Mouse (Mus musculus) neural tube, embryonic 15.5 days (tissue): Measurements from ENCODE around the gene Jph4. TPM values are rescaled to one million over a fixed set of nuclear protein-coding genes. Genes with fewer than 3 reads are reported as not detected.
A peak's percentile ranks its signal among the peaks of the same experiment; 100 is the strongest.

Source experiments
- ATAC-seq: fragments of 200-750 bp; cut with Nextera tagmentation; 2 replicates; pipeline ENCODE4 v1.8.0; 2017; ENCODE audit warnings: mild to moderate bottlenecking, moderate TSS enrichment, moderate library complexity; ENCODE audit not compliant: low FRiP score
- H3K27ac ChIP-seq: fragments of 300-500 bp; sonication (generic); replicated peaks from 2 replicates; pipeline ENCODE4 v1.5.1; 2015; ENCODE audit warnings: mild to moderate bottlenecking, inconsistent platforms
- H3K27me3 ChIP-seq: fragments of 300-500 bp; sonication (generic); replicated peaks from 2 replicates; pipeline ENCODE4 v1.6.1; 2015; ENCODE audit warnings: inconsistent platforms
- H3K36me3 ChIP-seq: fragments of 300-500 bp; sonication (generic); 2 replicates; pipeline ENCODE4 v1.6.1; 2015; ENCODE audit warnings: inconsistent platforms
- H3K4me1 ChIP-seq: fragments of 300-500 bp; sonication (generic); 2 replicates; pipeline ENCODE4 v1.6.1; 2015; ENCODE audit warnings: inconsistent platforms
- H3K4me2 ChIP-seq: fragments of 300-500 bp; sonication (generic); 2 replicates; pipeline ENCODE4 v1.6.1; 2015; ENCODE audit warnings: inconsistent platforms, mild to moderate bottlenecking, moderate library complexity
- H3K4me3 ChIP-seq: fragments of 300-500 bp; sonication (generic); replicated peaks from 2 replicates; pipeline ENCODE4 v1.5.1; 2015; ENCODE audit warnings: mild to moderate bottlenecking, inconsistent platforms
- H3K9ac ChIP-seq: fragments of 300-500 bp; sonication (generic); replicated peaks from 2 replicates; pipeline ENCODE4 v1.6.1; 2015; ENCODE audit warnings: mild to moderate bottlenecking, inconsistent platforms
- H3K9me3 ChIP-seq: fragments of 300-500 bp; sonication (generic); replicated peaks from 2 replicates; pipeline ENCODE4 v1.6.1; 2016; ENCODE audit warnings: inconsistent platforms
- WGBS: fragments of 180-500 bp; shearing (Covaris S2); methylation state at CpG from one replicate; pipeline ENCODE4 v1.1.7; 2015; ENCODE audit warnings: mixed read lengths; 5-methylcytosine and 5-hydroxymethylcytosine counted together
- polyA plus RNA-seq: library from polyadenylated mRNA; unstranded; fragments of >200 nt; fragmentation: Nextera tagmentation; extraction: Ambion mirVana; gene quantifications from 2 replicates; pipeline ENCODE4 v1.2.1, GENCODE M21; 2015

Jph4 gene
- polyA plus RNA-seq, 1 experiment from 2014 or later, result 37.0 TPM

GRCm38 (mm10) chr14:55061845-55062244 is 54.9 kb downstream of the Jph4 start:
- Histone ChIP-seq H3K9ac (no peak overlapping the region), H3K27ac (peak overlapping the region; percentile 54; the same call in 1 of the 2 replicates), H3K9me3 (no peaks in the 10 kb centered on the region), H3K4me2 (peak overlapping the region; percentile 35), H3K4me1 (peaks cover 70% of the 10 kb centered on the region), H3K27me3 (no peaks in the 10 kb centered on the region), H3K4me3 (no peak overlapping the region), H3K36me3 (peaks cover 42% of the 10 kb centered on the region)
- no peak for ATAC-seq
- WGBS, result 36% methylated on average over 7 of the region's 7 CpGs

- Histone ChIP-seq H3K36me3 (peaks cover 24% of the 10 kb centered on the region), H3K4me1 (peaks cover 88% of the 10 kb centered on the region), H3K4me2 (no peak overlapping the region), H3K27ac (peak overlapping the region; percentile 18; the same call in 1 of the 2 replicates), H3K4me3 (no peak overlapping the region), H3K27me3 (no peaks in the 10 kb centered on the region), H3K9ac (no peak overlapping the region), H3K9me3 (no peaks in the 10 kb centered on the region)
- ATAC-seq, result no peak
- WGBS, result 73% methylated on average over 5 of the region's 5 CpGs
Observed at GRCm38 (mm10) chr14:55059931-55060330, 56.8 kb downstream of the Jph4 start.

- no peak overlapping the region for H3K4me3 ChIP-seq
- H3K9me3 ChIP-seq, result no peaks in the 10 kb centered on the region
- WGBS, result 73% methylated on average over 1 of the region's 1 CpGs
- no peaks in the 10 kb centered on the region for H3K27me3 ChIP-seq
- peak overlapping the region; percentile 55 for H3K4me2 ChIP-seq
- peaks cover 16% of the 10 kb centered on the region for H3K36me3 ChIP-seq
- no peak overlapping the region for H3K9ac ChIP-seq
- H3K4me1 ChIP-seq, result peaks cover 94% of the 10 kb centered on the region
- H3K27ac ChIP-seq, result 0 out of 2 replicates have a peak overlapping the region, but pooled peaks have one; percentile 18
- no peak for ATAC-seq
Observed at GRCm38 (mm10) chr14:55059009-55059408, 57.7 kb downstream of the Jph4 start.

Other genes starting within 250 kb of the Jph4 start
- gene Homez, start 246.0 kb downstream of the Jph4 start, polyA plus RNA-seq, result 10.6 and 14.5 TPM in 2 replicates
- gene Ppp1r3e, start 239.4 kb downstream of the Jph4 start, polyA plus RNA-seq, result 4.0 and 4.1 TPM in 2 replicates
- 3.4 and 4.0 TPM in 2 replicates for gene Bcl2l2, start 233.6 kb downstream of the Jph4 start, polyA plus RNA-seq
- gene Gm20521, start 233.5 kb downstream of the Jph4 start, polyA plus RNA-seq, result not detected in 2 replicates
- gene Pabpn1, start 224.4 kb downstream of the Jph4 start, polyA plus RNA-seq, result 148 and 158 TPM in 2 replicates
- 228 and 297 TPM in 2 replicates for gene Slc22a17, start 203.8 kb downstream of the Jph4 start, polyA plus RNA-seq
- gene Efs, start 190.8 kb downstream of the Jph4 start, polyA plus RNA-seq, result 11.9 and 16.4 TPM in 2 replicates
- 0.51 and 0.63 TPM in 2 replicates for gene Il25, start 184.2 kb downstream of the Jph4 start, polyA plus RNA-seq
- gene Cmtm5, start 180.7 kb downstream of the Jph4 start, polyA plus RNA-seq, result 15.8 and 18.1 TPM in 2 replicates
- 1.8 and 2.5 TPM in 2 replicates for gene Myh6, start 150.0 kb downstream of the Jph4 start, polyA plus RNA-seq
- not detected in 2 replicates for gene Gm17428, start 140.0 kb downstream of the Jph4 start, polyA plus RNA-seq
- gene Myh7, start 122.3 kb downstream of the Jph4 start, polyA plus RNA-seq, result 7.4 and 9.6 TPM in 2 replicates
- gene Ngdn, start 101.5 kb downstream of the Jph4 start, polyA plus RNA-seq, result 47.6 and 60.4 TPM in 2 replicates
- gene Zfhx2, start 24.6 kb downstream of the Jph4 start, polyA plus RNA-seq, result 20.3 and 24.5 TPM in 2 replicates
- gene Thtpa, start 22.2 kb downstream of the Jph4 start, polyA plus RNA-seq, result 27.9 and 31.6 TPM in 2 replicates
- gene Ap1g2, start 10.3 kb downstream of the Jph4 start, polyA plus RNA-seq, result 6.2 and 12.4 TPM in 2 replicates
- 0.84 and 1.2 TPM in 2 replicates for gene Dhrs2, start 105.1 kb upstream of the Jph4 start, polyA plus RNA-seq